Mouse (Mus musculus): ENCODE measurements around the gene Slco2a1. TPM values are rescaled to one million over a fixed set of nuclear protein-coding genes. Genes with fewer than 3 reads are reported as not detected.

Slco2a1 gene
- polyA plus RNA-seq, 2 experiments, result 5.1 to 7.2 TPM

DNA sequence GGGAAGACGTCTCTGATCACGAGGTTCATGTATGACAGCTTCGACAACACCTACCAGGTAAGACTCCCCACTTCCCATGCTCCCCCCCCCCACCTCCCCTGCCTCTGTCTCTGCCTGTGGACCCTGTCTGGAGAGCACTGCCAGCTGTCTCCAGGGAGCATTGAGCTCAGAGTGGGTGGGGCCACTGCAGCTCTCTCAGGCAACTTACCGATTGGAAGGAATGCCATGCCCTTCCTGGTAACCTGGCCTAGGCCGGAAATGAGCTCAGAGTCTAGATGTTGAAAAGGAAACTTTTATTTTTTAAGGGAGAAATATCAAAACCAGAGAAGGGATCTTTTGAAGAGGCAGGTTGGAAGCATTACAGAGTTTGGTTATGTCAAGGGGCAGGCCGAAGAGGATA lies 151.9 kb downstream of the Slco2a1 start:
- H3K9me3 ChIP-seq (ENCODE audit: control insufficient read depth, low read length), result no peaks in the 10 kb centered on the region
- DNase-seq (ENCODE audit: low spot score), result no peak
- no peak overlapping the region for H3K27ac ChIP-seq (replicated peaks; ENCODE audit: low read depth, low read length)
- H3K36me3 ChIP-seq (ENCODE audit: control insufficient read depth, insufficient read depth, low read length), result no peaks in the 10 kb centered on the region
- TF ChIP-seq POLR2A (IDR thresholded peaks at IDR 0.05; ENCODE audit: borderline replicate concordance, extremely low read depth, insufficient read depth, insufficient read length), result no peak
- ATAC-seq (ENCODE audit: low FRiP score, low read depth), result no peak
- H3K9ac ChIP-seq (ENCODE audit: low read depth, low read length, severe bottlenecking), result no peak overlapping the region
- no peaks in the 10 kb centered on the region for H3K4me1 ChIP-seq (ENCODE audit: control insufficient read depth, insufficient read depth, low read length)
- no peaks in the 10 kb centered on the region for H3K27me3 ChIP-seq (ENCODE audit: control insufficient read depth, insufficient read depth, low read length)
- no peak overlapping the region for H3K4me2 ChIP-seq (replicated peaks; ENCODE audit: low read depth, low read length, severe bottlenecking)
- 79% methylated on average over 6 of the region's 6 CpGs for WGBS
- H3K4me3 ChIP-seq (replicated peaks; ENCODE audit: low read length), result no peak overlapping the region

DNA sequence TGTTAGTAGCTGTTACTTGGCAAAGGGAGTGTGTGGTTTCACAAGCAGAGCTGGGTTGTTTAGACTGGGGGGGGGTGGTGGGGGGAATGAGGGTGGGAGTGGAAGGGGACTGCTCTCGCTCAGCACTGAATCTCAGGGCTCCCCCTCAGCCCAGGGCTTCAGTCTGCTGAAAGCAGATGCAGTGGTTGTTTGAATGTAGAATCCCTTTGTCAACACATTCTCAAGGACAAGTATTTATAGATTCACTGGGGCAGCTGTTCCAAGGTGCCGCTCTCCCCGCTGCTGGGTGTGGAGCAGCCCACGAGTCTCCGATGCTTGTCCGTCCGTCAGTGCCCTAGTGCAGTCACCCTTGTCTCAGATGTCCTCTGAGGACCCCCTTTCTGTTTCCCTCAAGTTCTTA lies 152.8 kb downstream of the Slco2a1 start:
- H3K9me3 ChIP-seq (ENCODE audit: control insufficient read depth, low read length), result no peaks in the 10 kb centered on the region
- no peak for TF ChIP-seq POLR2A (IDR thresholded peaks at IDR 0.05; ENCODE audit: borderline replicate concordance, extremely low read depth, insufficient read depth, insufficient read length)
- DNase-seq (ENCODE audit: low spot score) (no peak), ATAC-seq (ENCODE audit: low FRiP score, low read depth) (no peak)
- no peaks in the 10 kb centered on the region for H3K27me3 ChIP-seq (ENCODE audit: control insufficient read depth, insufficient read depth, low read length)
- H3K27ac ChIP-seq (replicated peaks; ENCODE audit: low read depth, low read length), result no peak overlapping the region
- H3K4me1 ChIP-seq (ENCODE audit: control insufficient read depth, insufficient read depth, low read length), result no peaks in the 10 kb centered on the region
- WGBS, result 90% methylated on average over 7 of the region's 7 CpGs
- H3K4me2 ChIP-seq (replicated peaks; ENCODE audit: low read depth, low read length, severe bottlenecking), result no peak overlapping the region
- H3K9ac ChIP-seq (ENCODE audit: low read depth, low read length, severe bottlenecking), result no peak overlapping the region
- H3K36me3 ChIP-seq (ENCODE audit: control insufficient read depth, insufficient read depth, low read length), result no peaks in the 10 kb centered on the region
- H3K4me3 ChIP-seq (replicated peaks; ENCODE audit: low read length), result no peak overlapping the region

DNA sequence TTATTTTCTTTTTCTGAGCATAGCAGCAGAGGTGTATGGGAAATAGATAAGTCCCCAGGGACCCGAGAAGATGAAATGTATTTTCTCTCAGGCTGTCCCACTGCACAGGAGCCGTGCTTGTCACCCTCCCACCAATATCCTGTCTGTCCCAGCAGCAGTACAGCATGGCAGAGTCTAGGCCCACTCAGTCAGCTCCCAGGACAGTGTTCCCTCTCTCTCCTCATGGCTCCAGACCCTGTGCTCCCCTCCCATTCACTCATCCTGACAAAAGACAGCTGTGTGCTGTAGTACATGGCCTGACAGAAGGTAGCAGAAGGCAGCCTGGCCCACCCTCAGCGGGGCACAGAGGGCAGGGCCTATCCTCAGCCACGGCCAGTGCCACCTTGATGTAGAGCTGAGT lies 155.4 kb downstream of the Slco2a1 start:
- Histone ChIP-seq H3K27ac (replicated peaks; ENCODE audit: low read depth, low read length) (no peak overlapping the region), H3K27me3 (ENCODE audit: control insufficient read depth, insufficient read depth, low read length) (no peaks in the 10 kb centered on the region), H3K4me2 (replicated peaks; ENCODE audit: low read depth, low read length, severe bottlenecking) (no peak overlapping the region), H3K9ac (ENCODE audit: low read depth, low read length, severe bottlenecking) (no peak overlapping the region), H3K4me3 (replicated peaks; ENCODE audit: low read length) (no peak overlapping the region), H3K36me3 (ENCODE audit: control insufficient read depth, insufficient read depth, low read length) (no peaks in the 10 kb centered on the region), H3K4me1 (ENCODE audit: control insufficient read depth, insufficient read depth, low read length) (no peaks in the 10 kb centered on the region), H3K9me3 (ENCODE audit: control insufficient read depth, low read length) (no peaks in the 10 kb centered on the region)
- no peak for TF ChIP-seq POLR2A (IDR thresholded peaks at IDR 0.05; ENCODE audit: borderline replicate concordance, extremely low read depth, insufficient read depth, insufficient read length)
- ATAC-seq (ENCODE audit: low FRiP score, low read depth) (no peak), DNase-seq (ENCODE audit: low spot score) (no peak)
- 67% methylated on average over 4 of the region's 4 CpGs for WGBS

DNA sequence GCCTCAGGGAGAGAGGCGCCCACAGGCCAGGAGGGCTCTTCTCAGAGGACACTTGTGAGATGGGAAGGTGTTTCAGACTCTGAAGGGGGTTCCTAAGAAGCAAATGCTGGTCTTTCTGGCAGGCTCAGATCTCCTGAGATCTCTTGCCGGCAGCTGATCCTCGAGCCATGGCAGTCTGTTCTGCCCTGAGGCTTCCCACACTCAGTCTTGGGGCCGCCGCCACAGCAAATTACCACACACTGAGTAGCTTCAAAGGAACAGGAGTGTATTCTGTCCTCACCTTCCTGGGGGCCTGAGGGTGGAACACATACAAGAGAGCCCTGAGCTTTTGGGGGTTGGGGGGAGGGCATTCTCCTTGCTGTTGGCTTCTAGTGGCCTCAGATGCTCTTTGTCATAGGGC lies 156.8 kb downstream of the Slco2a1 start:
- Histone ChIP-seq H3K4me1 (ENCODE audit: control insufficient read depth, insufficient read depth, low read length) (no peaks in the 10 kb centered on the region), H3K27me3 (ENCODE audit: control insufficient read depth, insufficient read depth, low read length) (no peaks in the 10 kb centered on the region), H3K4me2 (replicated peaks; ENCODE audit: low read depth, low read length, severe bottlenecking) (no peak overlapping the region), H3K9ac (ENCODE audit: low read depth, low read length, severe bottlenecking) (no peak overlapping the region), H3K4me3 (replicated peaks; ENCODE audit: low read length) (no peak overlapping the region), H3K9me3 (ENCODE audit: control insufficient read depth, low read length) (no peaks in the 10 kb centered on the region), H3K27ac (replicated peaks; ENCODE audit: low read depth, low read length) (no peak overlapping the region), H3K36me3 (ENCODE audit: control insufficient read depth, insufficient read depth, low read length) (no peaks in the 10 kb centered on the region)
- no peak for TF ChIP-seq POLR2A (IDR thresholded peaks at IDR 0.05; ENCODE audit: borderline replicate concordance, extremely low read depth, insufficient read depth, insufficient read length)
- ATAC-seq (ENCODE audit: low FRiP score, low read depth) (no peak), DNase-seq (ENCODE audit: low spot score) (no peak)
- 22% methylated on average over 5 of the region's 5 CpGs for WGBS

Other genes with a start within 250 kb of the Slco2a1 start
- gene Ryk, start 153.8 kb upstream of the Slco2a1 start, polyA plus RNA-seq (2012; rRNA removed), result 79.8 and 83.7 TPM in 2 replicates
- gene Ryk, start 153.8 kb upstream of the Slco2a1 start, polyA plus RNA-seq (2014; fragmentation: Nextera tagmentation; extraction: Ambion mirVana), result 37.5 and 58.6 TPM in 2 replicates
- gene Rab6b, start 123.1 kb downstream of the Slco2a1 start, polyA plus RNA-seq (2012; rRNA removed), result 8.1 and 9.6 TPM in 2 replicates
- 3.5 and 4.2 TPM in 2 replicates for gene Rab6b, start 123.1 kb downstream of the Slco2a1 start, polyA plus RNA-seq (2014; fragmentation: Nextera tagmentation; extraction: Ambion mirVana)
- 73.0 and 91.0 TPM in 2 replicates for gene Srprb, start 213.4 kb downstream of the Slco2a1 start, polyA plus RNA-seq (2012; rRNA removed)
- gene Srprb, start 213.4 kb downstream of the Slco2a1 start, polyA plus RNA-seq (2014; fragmentation: Nextera tagmentation; extraction: Ambion mirVana), result 66.6 and 67.4 TPM in 2 replicates
- gene Gm20425, start 241.6 kb downstream of the Slco2a1 start, polyA plus RNA-seq (2012; rRNA removed), result not detected in 2 replicates
- 0.45 and 0.46 TPM in 2 replicates for gene Gm20425, start 241.6 kb downstream of the Slco2a1 start, polyA plus RNA-seq (2014; fragmentation: Nextera tagmentation; extraction: Ambion mirVana)
- gene Trf, start 241.7 kb downstream of the Slco2a1 start, polyA plus RNA-seq (2012; rRNA removed), result 17.6 and 20.4 TPM in 2 replicates
- gene Trf, start 241.7 kb downstream of the Slco2a1 start, polyA plus RNA-seq (2014; fragmentation: Nextera tagmentation; extraction: Ambion mirVana), result 22.5 and 25.4 TPM in 2 replicates